Mouse (Mus musculus) liver, embryonic 16.5 days (tissue): ENCODE measurements around the gene Rrm2. TPM values are rescaled to one million over a fixed set of nuclear protein-coding genes. Genes with fewer than 3 reads are reported as not detected.
A peak's percentile ranks its signal among the peaks of the same experiment; 100 is the strongest.

Experiments
- ATAC-seq: fragments of 200-750 bp; cut with Nextera tagmentation; 2 replicates; pipeline ENCODE4 v1.8.0; 2017; ENCODE audit warnings: low read depth, mild to moderate bottlenecking, moderate number of reproducible peaks, moderate library complexity
- H3K27ac ChIP-seq: fragments of 300-500 bp; sonication (generic); 2 replicates; pipeline ENCODE4 v1.5.1; 2014; ENCODE audit warnings: mild to moderate bottlenecking, low read length
- H3K27me3 ChIP-seq: fragments of 300-500 bp; sonication (generic); 2 replicates; pipeline ENCODE4 v1.6.1; 2014; ENCODE audit warnings: low read depth, low read length, mixed read lengths; ENCODE audit not compliant: control insufficient read depth, insufficient read depth
- H3K36me3 ChIP-seq: fragments of 300-500 bp; sonication (generic); 2 replicates; pipeline ENCODE4 v1.6.1; 2014; ENCODE audit warnings: mild to moderate bottlenecking; ENCODE audit not compliant: control insufficient read depth, insufficient read depth
- H3K4me1 ChIP-seq: fragments of 300-500 bp; sonication (generic); 2 replicates; pipeline ENCODE4 v1.6.1; 2014; ENCODE audit warnings: low read depth, low read length, mixed read lengths; ENCODE audit not compliant: control insufficient read depth
- H3K4me2 ChIP-seq: fragments of 300-500 bp; sonication (generic); 2 replicates; pipeline ENCODE4 v1.6.1; 2014; ENCODE audit warnings: low read depth, low read length, mixed read lengths
- H3K4me3 ChIP-seq: fragments of 300-500 bp; sonication (generic); 2 replicates; pipeline ENCODE4 v1.5.1; 2014; ENCODE audit warnings: low read depth, mild to moderate bottlenecking, low read length
- H3K9ac ChIP-seq: fragments of 300-500 bp; sonication (generic); 2 replicates; pipeline ENCODE4 v1.6.1; 2014; ENCODE audit warnings: low read depth, low read length
- H3K9me3 ChIP-seq: fragments of 300-500 bp; sonication (generic); replicated peaks from 2 replicates; pipeline ENCODE4 v1.6.1; 2016; ENCODE audit warnings: low read length; ENCODE audit not compliant: control insufficient read depth
- whole genome bisulfite sequencing: fragments of 180-500 bp; shearing (Covaris S2); extraction: QIAGEN DNeasy Blood & Tissue Kit; methylation state at CpG from one replicate; pipeline ENCODE4 v1.1.7; 2014; ENCODE audit not compliant: insufficient replicate concordance; 5-methylcytosine and 5-hydroxymethylcytosine counted together
- polyA plus RNA-seq: library from polyadenylated mRNA; unstranded; fragments of >200 nt; fragmentation: Nextera tagmentation; extraction: Ambion mirVana; gene quantifications from 2 replicates; pipeline ENCODE4 v1.2.1, GENCODE M21; 2015

Gene Rrm2
- polyA plus RNA-seq, 1 experiment from 2014 or later = 418 TPM

GRCm38 (mm10) chr12:24682563-24682962 is 25.5 kb upstream of the Rrm2 start:
- WGBS = 44% methylated on average over 8 of the region's 8 CpGs
- no peak overlapping the region for H3K9ac ChIP-seq
- no peak overlapping the region for H3K27ac ChIP-seq

DNA sequence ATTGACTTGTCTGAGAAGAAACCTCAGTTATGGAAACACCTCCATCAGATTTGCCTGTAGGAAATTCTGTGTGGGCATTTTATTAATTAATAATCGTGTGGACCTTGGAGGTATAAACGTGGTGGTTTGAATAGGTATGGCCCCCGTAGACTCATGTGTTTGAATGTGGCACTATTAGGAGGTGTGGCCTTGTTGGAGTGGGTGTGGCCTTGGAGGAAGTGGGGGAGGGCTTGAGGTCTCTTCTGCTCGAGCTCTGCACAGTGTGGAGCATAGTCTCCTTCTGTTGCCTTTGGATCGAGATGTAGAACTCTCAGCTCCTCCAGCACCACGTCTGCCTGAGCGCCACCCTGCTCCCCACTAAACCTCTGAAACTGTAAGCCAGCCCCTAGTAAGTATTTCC is 24.6 kb upstream of the Rrm2 start:
- peaks cover 44% of the 10 kb centered on the region for H3K27me3 ChIP-seq
- no peaks in the 10 kb centered on the region for H3K36me3 ChIP-seq
- no peak overlapping the region for H3K4me2 ChIP-seq
- 51% methylated on average over 7 of the region's 7 CpGs for WGBS
- no peaks in the 10 kb centered on the region for H3K9me3 ChIP-seq
- no peak overlapping the region for H3K27ac ChIP-seq
- H3K4me1 ChIP-seq = peaks cover 8% of the 10 kb centered on the region
- no peak for ATAC-seq
- no peak overlapping the region for H3K4me3 ChIP-seq
- no peak overlapping the region for H3K9ac ChIP-seq

More at GRCm38 (mm10) chr12:24682563-24682962, 25.5 kb upstream of the Rrm2 start:
- peaks cover 46% of the 10 kb centered on the region for H3K27me3 ChIP-seq
- H3K4me1 ChIP-seq = peaks cover 8% of the 10 kb centered on the region
- H3K9me3 ChIP-seq = no peaks in the 10 kb centered on the region
- no peak for ATAC-seq
- no peak overlapping the region for H3K4me3 ChIP-seq
- no peaks in the 10 kb centered on the region for H3K36me3 ChIP-seq
- H3K4me2 ChIP-seq = no peak overlapping the region

- H3K9me3 ChIP-seq = no peaks in the 10 kb centered on the region
- H3K4me3 ChIP-seq = no peak overlapping the region
- no peak overlapping the region; the same call in 1 of the 2 replicates for H3K4me2 ChIP-seq
- peak; percentile 87 for ATAC-seq
- peak overlapping the region; percentile 73 for H3K27ac ChIP-seq
- H3K4me1 ChIP-seq = peaks cover 8% of the 10 kb centered on the region
- no peak overlapping the region for H3K9ac ChIP-seq
- 50% methylated on average over 6 of the region's 6 CpGs for WGBS
- no peaks in the 10 kb centered on the region for H3K36me3 ChIP-seq
- peaks cover 22% of the 10 kb centered on the region for H3K27me3 ChIP-seq
These were observed 21.9 kb upstream of the Rrm2 start for GRCm38 (mm10) chr12:24686038-24686695.

DNA sequence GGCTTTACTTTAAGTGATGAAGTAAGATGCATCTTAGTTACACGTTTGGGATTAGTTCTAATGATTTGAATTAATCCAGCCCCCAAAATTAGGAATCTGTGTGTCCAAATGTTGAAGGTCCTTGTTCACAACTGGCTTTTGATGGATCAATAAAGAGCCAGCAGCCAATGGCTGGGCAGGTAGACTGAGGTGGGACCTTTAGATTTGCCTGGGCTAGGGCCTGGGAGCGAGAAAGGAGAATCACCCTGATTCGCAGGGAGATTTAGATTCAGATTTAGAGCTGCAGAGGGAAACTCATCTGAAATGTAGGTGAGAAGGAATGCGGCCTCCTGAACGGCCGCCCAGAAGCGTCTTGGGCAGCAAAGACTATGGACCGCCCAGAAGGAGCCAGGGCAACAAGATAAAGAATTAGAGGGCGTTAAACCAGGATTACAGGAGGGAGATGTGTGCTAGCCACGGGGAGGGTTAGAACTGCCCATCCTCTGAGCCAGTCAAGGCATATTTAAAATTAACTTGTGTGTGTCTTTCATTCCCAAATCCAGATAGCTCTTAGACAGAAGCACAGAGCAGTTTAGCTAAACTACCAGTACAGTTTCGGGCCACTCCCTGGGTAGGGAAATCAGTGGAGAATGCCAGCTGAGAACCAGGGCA is 21.2 kb upstream of the Rrm2 start:
- WGBS = 58% methylated on average over 11 of the region's 11 CpGs
- Histone ChIP-seq H3K9me3 (no peaks in the 10 kb centered on the region), H3K9ac (no peak overlapping the region), H3K4me2 (no peak overlapping the region), H3K36me3 (no peaks in the 10 kb centered on the region), H3K4me1 (peaks cover 2% of the 10 kb centered on the region), H3K4me3 (no peak overlapping the region), H3K27me3 (peaks cover 16% of the 10 kb centered on the region), H3K27ac (peak overlapping the region; percentile 29)
- ATAC-seq = peak; percentile 68

DNA sequence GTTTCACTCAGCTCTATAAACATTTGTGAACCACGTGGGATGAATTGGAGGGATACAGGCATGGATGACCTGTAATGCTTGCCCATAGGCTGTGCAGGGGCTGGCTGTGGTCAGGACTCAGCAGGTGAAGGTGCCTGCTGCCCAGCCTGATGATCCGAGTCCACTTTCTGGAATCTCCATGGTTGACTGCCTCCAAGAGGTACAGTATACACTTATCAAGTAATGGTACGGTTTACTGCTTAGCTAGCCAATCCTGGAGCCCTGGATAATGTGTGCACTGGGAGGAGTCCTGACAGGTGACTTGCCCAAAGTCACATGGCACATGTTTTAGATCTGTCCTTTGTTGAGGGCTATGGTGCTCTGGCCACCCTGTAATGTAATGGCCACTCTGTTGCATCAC is 17.7 kb upstream of the Rrm2 start:
- no peaks in the 10 kb centered on the region for H3K4me1 ChIP-seq
- H3K27ac ChIP-seq = no peak overlapping the region
- ATAC-seq = no peak
- no peak overlapping the region for H3K4me3 ChIP-seq
- no peaks in the 10 kb centered on the region for H3K9me3 ChIP-seq
- H3K36me3 ChIP-seq = no peaks in the 10 kb centered on the region
- H3K4me2 ChIP-seq = no peak overlapping the region
- no peaks in the 10 kb centered on the region for H3K27me3 ChIP-seq
- WGBS = 60% methylated on average over 3 of the region's 3 CpGs
- no peak overlapping the region for H3K9ac ChIP-seq

- Histone ChIP-seq H3K4me2 (no peak overlapping the region), H3K4me3 (no peak overlapping the region), H3K9me3 (no peaks in the 10 kb centered on the region), H3K4me1 (peaks cover 2% of the 10 kb centered on the region), H3K9ac (no peak overlapping the region), H3K36me3 (no peaks in the 10 kb centered on the region), H3K27me3 (no peaks in the 10 kb centered on the region; the same call in 1 of the 2 replicates), H3K27ac (no peak overlapping the region)
- WGBS = 28% methylated on average over 16 of the region's 16 CpGs
- ATAC-seq = peak; percentile 75
These were observed 11.2 kb upstream of the Rrm2 start for GRCm38 (mm10) chr12:24696500-24697483.

GRCm38 (mm10) chr12:24697484-24698204 is 10.4 kb upstream of the Rrm2 start:
- Histone ChIP-seq H3K4me3 (no peak overlapping the region), H3K36me3 (no peaks in the 10 kb centered on the region), H3K4me1 (peaks cover 7% of the 10 kb centered on the region), H3K27me3 (no peaks in the 10 kb centered on the region; the same call in 1 of the 2 replicates), H3K27ac (no peak overlapping the region), H3K9ac (no peak overlapping the region), H3K4me2 (no peak overlapping the region), H3K9me3 (no peaks in the 10 kb centered on the region)
- 45% methylated on average over 8 of the region's 8 CpGs for WGBS
- ATAC-seq = peak; percentile 55

DNA sequence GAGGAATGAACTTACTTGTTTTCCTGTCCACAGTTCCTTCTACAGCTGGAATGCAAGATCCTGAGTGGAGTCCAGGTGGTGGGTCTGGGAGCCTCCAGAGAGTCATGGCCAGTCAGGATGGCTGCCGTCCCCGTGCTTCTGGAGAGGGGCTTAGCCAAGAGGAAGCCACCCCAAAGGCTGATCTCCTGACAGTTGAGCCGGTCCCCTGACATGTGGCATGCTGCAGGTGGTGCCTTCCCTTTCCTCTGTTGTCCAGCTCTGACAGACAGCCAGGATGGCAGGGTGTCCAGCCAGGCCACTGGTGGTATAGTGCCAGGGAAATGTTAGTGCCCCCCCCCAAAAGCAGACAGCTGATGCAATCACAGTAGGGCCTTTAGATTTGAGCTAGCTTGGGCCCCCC is 9.5 kb upstream of the Rrm2 start:
- Histone ChIP-seq H3K4me3 (no peak overlapping the region), H3K27me3 (no peaks in the 10 kb centered on the region; the same call in 1 of the 2 replicates), H3K9ac (no peak overlapping the region), H3K27ac (no peak overlapping the region), H3K4me1 (peaks cover 16% of the 10 kb centered on the region), H3K4me2 (no peak overlapping the region), H3K36me3 (no peaks in the 10 kb centered on the region), H3K9me3 (no peaks in the 10 kb centered on the region)
- 64% methylated on average over 3 of the region's 3 CpGs for WGBS
- no peak for ATAC-seq
